Mouse (Mus musculus) adrenal gland, postnatal 4 days (tissue): ENCODE measurements around the gene Vps37d. TPM values are rescaled to one million over a fixed set of nuclear protein-coding genes. Genes with fewer than 3 reads are reported as not detected.
"Not testable (repeated sequence)": the region's sequence is repeated elsewhere in the genome, so short reads cannot be mapped to it uniquely, and the experiment has no call there.

ENCODE experiments used
- DNase-seq, 2 experiments: peaks; one replicate each; pipeline ENCODE4 v3.0.0; 2021 to 2022; ENCODE audit warnings: low spot score in 2 of 2, mixed read lengths in 2 of 2
- total RNA-seq, 2 experiments: library from RNA; stranded (reverse); gene quantifications; 2 replicates each; pipeline ENCODE4 v1.2.3; 2021

The Vps37d gene
- total RNA-seq, 2 experiments from 2014 or later: 10.1 to 12.3 TPM

- no peak for DNase-seq
Observed at GRCm38 (mm10) chr5:135076368-135076767, 1.7 kb downstream of the Vps37d start.

- no peak for DNase-seq
Observed at GRCm38 (mm10) chr5:135075655-135076054, 2.4 kb downstream of the Vps37d start.

GRCm38 (mm10) chr5:135073349-135074150 lies 4.5 kb downstream of the Vps37d start:
- no peak for DNase-seq

GRCm38 (mm10) chr5:135072720-135073119 lies 5.3 kb downstream of the Vps37d start:
- DNase-seq: no peak

- no peak for DNase-seq
Observed at GRCm38 (mm10) chr5:135072061-135072460, 6.0 kb downstream of the Vps37d start.

- DNase-seq: no peak
Observed at GRCm38 (mm10) chr5:135070448-135070847, 7.6 kb downstream of the Vps37d start.

- no peak for DNase-seq
Observed at GRCm38 (mm10) chr5:135066008-135066407, 12.1 kb downstream of the Vps37d start.

- not testable (repeated sequence) for DNase-seq
Observed at GRCm38 (mm10) chr5:135064909-135065446, 13.1 kb downstream of the Vps37d start, which contains the start of gene Bud23. TSS of gene Bud23 (minus strand) at chr5:135064959.

- DNase-seq: no peak
Observed at GRCm38 (mm10) chr5:135064382-135064766, 13.7 kb downstream of the Vps37d start.

- peak; percentile 89 to 96 for DNase-seq
Observed at GRCm38 (mm10) chr5:135063629-135064381, 14.3 kb downstream of the Vps37d start, which contains the start of gene Dnajc30. TSS of gene Dnajc30 (plus strand) at chr5:135064202.

- DNase-seq: no peak
Observed at GRCm38 (mm10) chr5:135053356-135053755, 24.7 kb downstream of the Vps37d start.

GRCm38 (mm10) chr5:135049268-135049667 lies 28.8 kb downstream of the Vps37d start:
- DNase-seq: not testable (repeated sequence)

- DNase-seq: no peak
Observed at GRCm38 (mm10) chr5:135048539-135048938, 29.5 kb downstream of the Vps37d start.

- DNase-seq: no peak
Observed at GRCm38 (mm10) chr5:135044575-135044974, 33.5 kb downstream of the Vps37d start.

- no peak for DNase-seq
Observed at GRCm38 (mm10) chr5:135042105-135042788, 35.8 kb downstream of the Vps37d start.

- DNase-seq: no peak
Observed at GRCm38 (mm10) chr5:135040777-135041176, 37.3 kb downstream of the Vps37d start.

GRCm38 (mm10) chr5:135040059-135040458 lies 38.0 kb downstream of the Vps37d start:
- DNase-seq: no peak

- DNase-seq: no peak
Observed at GRCm38 (mm10) chr5:135039541-135039940, 38.5 kb downstream of the Vps37d start.

- no peak for DNase-seq
Observed at GRCm38 (mm10) chr5:135037946-135038345, 40.1 kb downstream of the Vps37d start.

GRCm38 (mm10) chr5:135035608-135036359 lies 42.3 kb downstream of the Vps37d start:
- DNase-seq: no peak

- no peak for DNase-seq
Observed at GRCm38 (mm10) chr5:135034593-135034992, 43.5 kb downstream of the Vps37d start.
